Mouse (Mus musculus) forelimb bud, embryonic 11.5 days (tissue): ENCODE results near the gene Ahnak.
A peak's percentile ranks its signal among the peaks of the same experiment; 100 is the strongest.

ENCODE experiments used
- DNase-seq: peaks from one replicate; pipeline ENCODE4 v3.0.0-alpha.2; 2012; ENCODE audit warnings: low read depth, low spot score

The Ahnak gene

DNA sequence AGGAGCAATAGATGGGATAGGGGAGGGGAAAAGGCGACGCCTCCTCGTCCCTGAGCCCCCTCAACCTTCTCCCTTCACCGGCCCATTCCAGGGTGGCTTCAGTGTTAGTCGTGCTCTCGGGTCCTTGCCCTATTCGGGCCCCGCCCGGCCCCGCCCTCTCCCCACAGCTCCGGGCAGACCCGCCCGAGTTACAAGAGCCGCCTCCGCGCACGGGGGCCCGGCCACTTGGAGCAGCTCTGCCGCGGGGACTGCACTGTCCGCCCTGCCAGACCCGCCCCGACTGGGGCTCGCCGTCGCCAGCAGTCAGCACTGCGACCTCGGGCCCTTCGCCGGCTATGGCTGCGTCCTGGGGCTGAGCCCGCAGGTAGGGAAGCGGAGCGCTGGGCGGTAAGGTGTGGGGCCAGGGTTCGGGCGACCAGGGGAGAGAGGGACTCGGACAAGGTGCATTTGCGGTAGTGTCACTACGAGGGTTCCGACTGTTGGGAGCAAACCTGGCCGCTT is at the start of gene Ahnak:
TSS of gene Ahnak (plus strand) at position 219 of the 501 bp plus-strand sequence.
- DNase-seq = no peak

GRCm38 (mm10) chr19:8940526-8941133 is 48.5 kb upstream of the Ahnak start:
- DNase-seq = no peak

- DNase-seq = no peak
These were observed 48.0 kb upstream of the Ahnak start for GRCm38 (mm10) chr19:8941136-8941514.

GRCm38 (mm10) chr19:8941515-8942217 is 47.4 kb upstream of the Ahnak start, which contains the start of gene Mta2:
Gene Mta2 (plus strand): TSS chr19:8941875.
- peak; percentile 98 for DNase-seq

GRCm38 (mm10) chr19:8942276-8942964 is 46.7 kb upstream of the Ahnak start:
- DNase-seq = no peak

DNA sequence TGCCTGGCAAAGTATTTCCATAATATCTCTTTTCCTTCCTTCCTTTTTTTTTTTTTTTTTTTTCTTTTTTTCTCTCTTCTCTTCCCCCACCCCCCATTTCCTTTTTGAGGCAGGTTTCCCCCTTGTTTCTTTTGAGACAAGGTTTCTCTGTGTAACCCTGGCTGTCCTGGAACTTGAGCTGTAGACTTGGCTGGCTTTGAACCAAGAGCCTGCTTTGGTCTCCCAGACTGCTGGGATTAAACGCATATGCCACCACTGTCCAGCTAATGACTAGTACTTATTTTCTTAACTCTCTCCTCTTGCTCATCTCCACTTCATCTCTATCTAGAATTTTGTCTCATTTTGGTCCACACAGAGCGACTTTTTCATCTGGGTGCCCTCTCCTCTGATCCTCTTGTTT is 46.0 kb upstream of the Ahnak start:
- DNase-seq = no peak

- no peak for DNase-seq
These were observed 45.0 kb upstream of the Ahnak start for GRCm38 (mm10) chr19:8944062-8944461.

GRCm38 (mm10) chr19:8944750-8945149 is 44.3 kb upstream of the Ahnak start:
- peak; percentile 84 for DNase-seq

GRCm38 (mm10) chr19:8945251-8945650 is 43.8 kb upstream of the Ahnak start:
- DNase-seq = no peak

DNA sequence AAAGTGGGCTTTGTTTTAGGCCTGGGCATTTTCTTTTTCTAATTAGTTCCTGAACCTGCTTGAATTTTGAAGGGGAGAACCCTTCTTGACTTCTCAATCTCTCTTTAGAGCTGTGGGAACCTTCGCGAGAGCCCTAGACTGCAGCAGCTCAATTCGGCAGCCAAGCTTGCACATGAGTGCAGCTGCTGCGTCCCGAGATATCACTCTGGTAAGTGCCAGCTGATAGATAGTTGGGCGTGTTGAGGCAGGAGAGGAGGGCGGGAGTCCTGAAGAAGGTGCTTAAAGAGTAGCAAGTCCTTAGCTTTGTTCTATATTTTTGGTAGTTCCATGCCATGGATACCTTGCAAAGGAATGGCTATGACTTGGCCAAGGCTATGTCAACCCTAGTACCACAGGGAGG is 42.2 kb upstream of the Ahnak start:
- no peak for DNase-seq

DNA sequence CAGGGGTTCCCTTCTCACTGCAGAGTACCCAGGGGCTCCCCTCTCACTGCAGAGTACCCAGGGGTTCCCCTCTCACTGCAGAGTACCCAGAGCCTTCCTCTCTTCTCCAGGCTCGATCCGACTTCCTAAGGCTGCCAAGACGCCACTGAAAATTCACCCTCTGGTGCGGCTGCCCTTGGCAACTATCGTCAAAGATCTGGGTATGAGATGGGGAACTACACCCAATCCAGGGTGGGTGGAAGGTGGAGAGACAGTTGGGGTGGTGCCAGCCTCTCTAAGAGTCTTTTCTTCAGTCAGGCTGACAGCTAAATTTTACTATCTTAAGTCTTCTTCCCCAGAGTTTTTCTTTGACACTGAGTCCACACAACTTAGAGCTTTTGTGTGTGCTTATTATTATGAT is 38.9 kb upstream of the Ahnak start:
- no peak for DNase-seq

GRCm38 (mm10) chr19:8952241-8952640 is 36.8 kb upstream of the Ahnak start:
- no peak for DNase-seq

GRCm38 (mm10) chr19:8953135-8954039 is 35.7 kb upstream of the Ahnak start, which contains the start of gene Tut1:
Gene Tut1 (plus strand): TSS chr19:8953847.
- DNase-seq = peak; percentile 97

GRCm38 (mm10) chr19:8954171-8954570 is 34.9 kb upstream of the Ahnak start:
- no peak for DNase-seq

DNA sequence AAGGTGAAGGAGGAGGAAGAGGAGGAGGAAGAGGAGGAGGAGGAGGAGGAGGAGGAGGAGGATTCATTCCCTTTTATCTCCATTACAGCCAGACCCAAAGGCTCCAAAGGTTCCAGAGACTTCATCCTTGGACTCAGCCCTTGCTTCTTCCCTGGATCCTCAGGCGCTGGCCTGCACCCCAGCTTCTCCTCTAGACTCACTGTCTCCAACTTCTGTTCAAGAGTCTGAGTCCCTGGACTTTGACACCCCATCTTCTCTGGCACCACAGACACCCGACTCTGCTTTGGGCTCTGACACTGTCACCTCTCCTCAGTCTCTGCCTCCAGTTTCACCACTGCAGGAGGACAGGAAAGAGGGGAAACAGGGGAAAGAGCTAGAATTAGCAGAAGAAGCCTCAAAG is 26.8 kb upstream of the Ahnak start:
- no peak for DNase-seq

DNA sequence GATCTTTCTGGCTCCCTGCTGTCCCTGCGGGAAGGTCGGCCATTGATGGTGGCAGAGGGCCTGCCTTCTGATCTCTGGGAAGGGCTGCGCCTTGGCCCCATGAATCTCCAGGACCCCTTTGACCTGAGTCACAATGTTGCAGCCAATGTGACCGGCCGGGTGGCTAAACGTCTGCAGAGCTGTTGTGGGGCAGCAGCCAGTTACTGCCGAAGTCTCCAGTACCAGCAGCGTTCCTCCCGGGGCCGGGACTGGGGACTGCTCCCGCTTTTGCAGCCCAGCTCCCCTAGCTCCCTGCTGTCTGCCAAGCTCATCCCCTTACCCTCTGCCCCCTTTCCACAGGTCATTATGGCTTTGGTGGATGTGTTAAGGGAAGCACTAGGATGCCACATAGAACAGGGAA is 24.0 kb upstream of the Ahnak start:
- no peak for DNase-seq

GRCm38 (mm10) chr19:8965771-8966170 is 23.3 kb upstream of the Ahnak start:
- DNase-seq = no peak

DNA sequence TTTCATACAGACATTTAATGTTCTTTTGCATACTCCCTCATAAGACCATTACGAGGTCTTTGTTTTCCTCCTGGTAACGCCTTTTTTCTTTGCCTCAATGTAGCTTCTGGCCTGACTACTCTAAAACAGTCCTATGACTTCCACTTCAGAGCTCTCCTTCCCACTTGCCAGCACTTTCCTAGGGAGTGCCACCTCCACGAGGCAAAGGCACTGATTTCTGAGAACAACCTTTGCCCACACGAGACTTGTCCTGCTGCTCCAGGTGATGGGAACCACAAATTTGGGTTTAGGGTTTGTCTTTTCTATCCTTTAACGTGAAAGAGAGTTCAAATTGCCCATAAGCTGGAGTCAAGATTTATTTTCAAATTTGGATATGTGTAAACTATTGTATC is 22.9 kb upstream of the Ahnak start:
- no peak for DNase-seq

GRCm38 (mm10) chr19:8966590-8967372 is 22.3 kb upstream of the Ahnak start, which contains the start of gene Eef1g:
Gene Eef1g (plus strand): TSS chr19:8967041.
- peak; percentile 99 for DNase-seq

DNA sequence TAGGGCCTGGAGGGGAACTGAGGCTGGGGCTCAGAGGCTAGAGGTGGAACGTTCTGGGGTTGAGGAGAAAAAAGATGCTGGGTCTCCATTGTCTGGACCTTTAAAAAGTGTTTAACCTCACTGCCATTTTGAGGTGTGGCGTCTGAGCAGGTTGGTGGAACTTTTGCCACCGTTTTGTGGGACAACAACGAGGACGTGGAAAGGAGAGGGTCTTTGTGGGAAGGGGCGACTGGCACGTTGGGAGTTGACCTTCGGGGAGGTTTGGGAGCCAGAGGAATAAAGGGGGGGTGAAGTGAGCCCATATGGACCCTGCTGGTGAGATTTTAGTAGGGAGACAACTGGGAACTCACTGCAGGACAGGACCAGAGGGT is 21.7 kb upstream of the Ahnak start:
- no peak for DNase-seq

DNA sequence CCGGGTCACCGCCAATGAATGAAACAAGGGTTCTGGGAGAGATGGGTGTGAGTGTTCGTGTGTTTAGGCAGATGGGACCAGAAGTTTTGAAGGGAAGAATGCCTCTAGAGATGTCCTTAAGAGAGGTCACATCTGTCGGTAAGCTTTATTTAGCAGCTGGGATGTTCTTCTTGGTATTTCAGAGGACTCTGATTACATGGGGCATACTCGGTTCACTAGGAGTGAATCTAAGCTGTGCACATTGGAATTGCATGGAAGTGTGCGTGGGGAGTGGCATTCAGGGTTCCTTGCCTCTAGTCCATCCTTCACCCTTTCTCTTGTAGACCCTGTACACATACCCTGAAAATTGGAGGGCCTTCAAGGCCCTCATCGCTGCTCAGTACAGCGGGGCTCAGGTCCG is 21.2 kb upstream of the Ahnak start:
- no peak for DNase-seq
